Mouse (Mus musculus): Measurements from ENCODE around the gene Mark1. TPM values are rescaled to one million over a fixed set of nuclear protein-coding genes. Genes with fewer than 3 reads are reported as not detected.

The Mark1 gene
- total RNA-seq, 2 experiments from 2014 or later, result 13.6 to 17.1 TPM

DNA sequence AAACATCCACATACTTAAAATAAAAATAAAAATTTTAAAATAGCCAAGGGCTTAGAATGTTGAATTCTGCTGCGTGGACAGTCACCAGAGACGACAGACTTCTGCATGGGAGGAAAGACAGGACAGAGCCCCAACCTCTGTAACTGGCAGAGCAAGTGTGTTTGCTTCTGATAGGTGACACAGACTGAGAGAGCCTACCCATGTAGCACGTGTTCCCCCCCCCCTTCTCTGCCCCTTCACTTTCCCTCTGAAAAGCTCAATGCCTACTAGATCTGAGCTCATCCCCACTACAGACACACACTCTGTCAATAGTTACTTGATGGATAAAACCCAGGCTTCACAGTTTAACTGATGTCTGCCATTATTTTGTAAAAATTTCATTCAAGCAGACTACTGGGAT, 152.4 kb downstream of the Mark1 start:
- no peak for DNase-seq

Other genes with a start within 250 kb of the Mark1 start
- gene Marc1, start 188.3 kb downstream of the Mark1 start, total RNA-seq (2021), result under 1 TPM in 1 of 2 experiments, not detected in 1; 0.14 TPM
- gene Marc2, start 153.1 kb downstream of the Mark1 start, total RNA-seq (2021), result 100 to 1,000 TPM; 167 to 178 TPM
- gene C130074G19Rik, start 116.4 kb downstream of the Mark1 start, total RNA-seq (2021), result 10 to 100 TPM; 23.0 to 23.6 TPM
- 10 to 100 TPM; 25.4 to 29.1 TPM for gene Rab3gap2, start 204.5 kb upstream of the Mark1 start, total RNA-seq (2021)

Data from heart, postnatal 4 days (tissue).